Mouse (Mus musculus) intestine, postnatal 0 days (tissue): Measurements from ENCODE around the gene Pccb. TPM values are rescaled to one million over a fixed set of nuclear protein-coding genes. Genes with fewer than 3 reads are reported as not detected.
A peak's percentile ranks its signal among the peaks of the same experiment; 100 is the strongest.

ENCODE experiments used
- ATAC-seq: fragments of 200-750 bp; cut with Nextera tagmentation; 2 replicates; pipeline ENCODE4 v1.8.0; 2017; ENCODE audit warnings: mild to moderate bottlenecking, moderate TSS enrichment, moderate library complexity
- H3K27ac ChIP-seq: fragments of 300-500 bp; sonication (generic); 2 replicates; pipeline ENCODE4 v1.5.1; 2014; ENCODE audit warnings: mild to moderate bottlenecking, low read depth, low read length, moderate library complexity
- H3K27me3 ChIP-seq: fragments of 300-500 bp; sonication (generic); replicated peaks from 2 replicates; pipeline ENCODE4 v1.6.1; 2014; ENCODE audit warnings: low read length, mixed read lengths; ENCODE audit not compliant: control insufficient read depth, insufficient read depth
- H3K36me3 ChIP-seq: fragments of 300-500 bp; sonication (generic); 2 replicates; pipeline ENCODE4 v1.6.1; 2014; ENCODE audit warnings: mild to moderate bottlenecking, moderate library complexity; ENCODE audit not compliant: control insufficient read depth, insufficient read depth
- H3K4me1 ChIP-seq: fragments of 300-500 bp; sonication (generic); replicated peaks from 2 replicates; pipeline ENCODE4 v1.6.1; 2014; ENCODE audit warnings: antibody characterized with exemption, low read length, mixed read lengths; ENCODE audit not compliant: control insufficient read depth, insufficient read depth
- H3K4me2 ChIP-seq: fragments of 300-500 bp; sonication (generic); replicated peaks from 2 replicates; pipeline ENCODE4 v1.6.1; 2014; ENCODE audit warnings: low read depth, mild to moderate bottlenecking, moderate library complexity
- H3K4me3 ChIP-seq: fragments of 300-500 bp; sonication (generic); 2 replicates; pipeline ENCODE4 v1.5.1; 2014; ENCODE audit warnings: low read depth, low read length
- H3K9ac ChIP-seq: fragments of 300-500 bp; sonication (generic); 2 replicates; pipeline ENCODE4 v1.6.1; 2014; ENCODE audit warnings: mild to moderate bottlenecking, low read depth, low read length
- H3K9me3 ChIP-seq: fragments of 300-500 bp; sonication (generic); 2 replicates; pipeline ENCODE4 v1.6.1; 2016; ENCODE audit warnings: mixed run types; ENCODE audit not compliant: control insufficient read depth
- CTCF ChIP-seq: sonication (generic); IDR thresholded peaks from 2 replicates; pipeline ENCODE4 v1.5.1; 2016; ENCODE audit warnings: low read depth, mild to moderate bottlenecking, control low read depth, antibody characterized with exemption, moderate library complexity
- WGBS: fragments of 180-500 bp; shearing (Covaris S2); extraction: QIAGEN DNeasy Blood & Tissue Kit; methylation state at CpG from one replicate; pipeline ENCODE4 v1.1.7; 2014; 5-methylcytosine and 5-hydroxymethylcytosine counted together
- polyA plus RNA-seq: library from polyadenylated mRNA; unstranded; fragments of >200 nt; fragmentation: Nextera tagmentation; extraction: Ambion mirVana; gene quantifications from 2 replicates; pipeline ENCODE4 v1.2.1, GENCODE M21; 2015

Gene Pccb
- polyA plus RNA-seq, 1 experiment from 2014 or later: 31.2 TPM

- Histone ChIP-seq H3K9me3 (no peaks in the 10 kb centered on the region), H3K27ac (peak overlapping the region; percentile 57; the same call in 1 of the 2 replicates), H3K9ac (no peak overlapping the region), H3K4me1 (no peaks in the 10 kb centered on the region), H3K27me3 (no peaks in the 10 kb centered on the region), H3K36me3 (peaks cover 18% of the 10 kb centered on the region), H3K4me3 (no peak overlapping the region), H3K4me2 (no peak overlapping the region)
- WGBS: 82% methylated on average over 25 of the region's 25 CpGs
- ATAC-seq: peak; percentile 95
- no peak for TF ChIP-seq CTCF
These were observed 50.1 kb downstream of the Pccb start for GRCm38 (mm10) chr9:100984381-100985310.

- Histone ChIP-seq H3K36me3 (peaks cover 18% of the 10 kb centered on the region), H3K9me3 (no peaks in the 10 kb centered on the region), H3K9ac (no peak overlapping the region), H3K27me3 (no peaks in the 10 kb centered on the region), H3K27ac (no peak overlapping the region), H3K4me2 (no peak overlapping the region), H3K4me1 (no peaks in the 10 kb centered on the region), H3K4me3 (no peak overlapping the region)
- no peak for ATAC-seq
- no peak for TF ChIP-seq CTCF
- WGBS: 93% methylated on average over 7 of the region's 7 CpGs
These were observed 51.9 kb downstream of the Pccb start for GRCm38 (mm10) chr9:100982786-100983185.

GRCm38 (mm10) chr9:100979260-100979659 lies 55.4 kb downstream of the Pccb start:
- Histone ChIP-seq H3K4me3 (no peak overlapping the region), H3K36me3 (peaks cover 6% of the 10 kb centered on the region), H3K4me1 (no peaks in the 10 kb centered on the region), H3K9ac (no peak overlapping the region), H3K27me3 (no peaks in the 10 kb centered on the region), H3K9me3 (no peaks in the 10 kb centered on the region), H3K27ac (no peak overlapping the region), H3K4me2 (no peak overlapping the region)
- ATAC-seq: no peak
- no peak for TF ChIP-seq CTCF
- 67% methylated on average over 5 of the region's 5 CpGs for WGBS

DNA sequence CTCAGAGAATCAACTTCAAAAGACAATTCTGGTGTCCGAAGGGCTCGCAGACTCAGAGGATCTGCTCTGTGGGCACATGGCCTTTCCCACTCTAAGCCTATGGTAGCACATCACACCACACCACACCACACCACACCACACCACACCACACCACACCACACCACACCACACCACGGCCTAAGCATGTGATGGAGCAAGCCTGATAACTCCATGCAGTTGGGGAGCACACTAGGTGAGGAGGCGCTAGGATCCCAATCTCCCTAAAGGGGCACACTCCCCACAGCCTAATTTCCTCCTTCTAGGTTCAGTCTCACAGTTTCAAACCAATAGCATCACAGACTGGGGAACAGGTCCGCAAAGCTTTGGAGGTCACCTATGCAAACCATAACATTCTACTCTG lies 56.0 kb downstream of the Pccb start:
- TF ChIP-seq CTCF: no peak
- Histone ChIP-seq H3K27ac (no peak overlapping the region), H3K9me3 (no peaks in the 10 kb centered on the region)

DNA sequence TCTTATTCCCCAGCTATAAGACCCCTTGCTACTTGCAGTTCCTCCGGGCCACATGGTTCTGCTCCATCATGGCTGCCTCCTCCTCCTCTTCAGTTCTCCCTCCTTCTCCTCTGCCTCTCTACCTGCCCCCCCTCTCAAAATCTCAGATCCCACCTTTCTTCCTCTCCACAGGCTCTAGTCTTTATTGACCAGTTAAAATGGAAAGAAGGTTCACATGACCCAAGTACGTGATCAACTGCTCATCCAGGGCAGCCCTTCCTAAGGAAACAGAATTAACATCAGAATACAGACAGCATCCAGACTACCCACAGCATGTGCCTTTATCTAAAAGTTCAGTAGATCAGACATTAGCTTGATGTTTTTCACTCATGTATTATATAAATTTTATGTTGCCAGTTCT lies 65.2 kb downstream of the Pccb start:
- Histone ChIP-seq H3K4me1 (no peaks in the 10 kb centered on the region; the same call in 1 of the 2 replicates), H3K4me3 (no peak overlapping the region), H3K27me3 (no peaks in the 10 kb centered on the region), H3K4me2 (no peak overlapping the region), H3K27ac (no peak overlapping the region), H3K36me3 (no peaks in the 10 kb centered on the region), H3K9me3 (no peaks in the 10 kb centered on the region), H3K9ac (no peak overlapping the region)
- no peak for ATAC-seq
- no peak for TF ChIP-seq CTCF
- WGBS: 94% methylated on average over 2 of the region's 2 CpGs

More for the DNA sequence above, 56.0 kb downstream of the Pccb start:
- no peak overlapping the region for H3K9ac ChIP-seq
- WGBS: 98% methylated on average over 5 of the region's 5 CpGs
- H3K4me3 ChIP-seq: no peak overlapping the region
- no peaks in the 10 kb centered on the region for H3K27me3 ChIP-seq
- no peak overlapping the region for H3K4me2 ChIP-seq
- H3K4me1 ChIP-seq: no peaks in the 10 kb centered on the region
- no peak for ATAC-seq
- peaks cover 6% of the 10 kb centered on the region for H3K36me3 ChIP-seq

- no peaks in the 10 kb centered on the region; the same call in 1 of the 2 replicates for H3K4me1 ChIP-seq
- TF ChIP-seq CTCF: no peak
- no peak overlapping the region for H3K9ac ChIP-seq
- no peaks in the 10 kb centered on the region for H3K36me3 ChIP-seq
- no peak for ATAC-seq
- H3K9me3 ChIP-seq: no peaks in the 10 kb centered on the region
- no peaks in the 10 kb centered on the region for H3K27me3 ChIP-seq
- no peak overlapping the region for H3K4me3 ChIP-seq
- WGBS: 73% methylated on average over 4 of the region's 4 CpGs
- H3K27ac ChIP-seq: no peak overlapping the region
- no peak overlapping the region for H3K4me2 ChIP-seq
These were observed 70.6 kb downstream of the Pccb start for GRCm38 (mm10) chr9:100964106-100964505.
